Mouse (Mus musculus): ENCODE measurements at regions not wholly inside any gene's neighbourhood (a gene's known extent, or its start where the extent isn't known, plus 50 kb on each side); places are given as distances from the start of the nearest gene placed in this dataset.

GRCm38 (mm10) chr8:116334772-116335171 lies 170.0 kb upstream of the Dynlrb2 start:
- TF ChIP-seq POLR2A (IDR thresholded peaks at IDR 0.05; ENCODE audit: extremely low read depth, insufficient read depth, low read length) (no peak), CTCF (IDR thresholded peaks at IDR 0.05; ENCODE audit: low read depth, low read length) (no peak)

All from liver, adult 2 months (tissue).